Mouse (Mus musculus) T-cell, adult 2 months (primary cell): ENCODE results near the gene Elp1.

Source experiments
- DNase-seq: peaks from one replicate; pipeline ENCODE4 v3.0.0; 2022; ENCODE audit warnings: low spot score

Gene Elp1

GRCm38 (mm10) chr4:56768913-56769312 is 33.2 kb downstream of the Elp1 start:
- no peak for DNase-seq

- DNase-seq = no peak
These were observed 34.3 kb downstream of the Elp1 start for GRCm38 (mm10) chr4:56767861-56768284.

GRCm38 (mm10) chr4:56757693-56758092 is 44.4 kb downstream of the Elp1 start:
- DNase-seq = no peak

- no peak for DNase-seq
These were observed 45.0 kb downstream of the Elp1 start for GRCm38 (mm10) chr4:56756966-56757600.

- DNase-seq = no peak
These were observed 46.1 kb downstream of the Elp1 start for GRCm38 (mm10) chr4:56756021-56756420.

- no peak for DNase-seq
These were observed 54.7 kb downstream of the Elp1 start for GRCm38 (mm10) chr4:56747456-56747855.

GRCm38 (mm10) chr4:56746345-56746744 is 55.8 kb downstream of the Elp1 start:
- no peak for DNase-seq

GRCm38 (mm10) chr4:56743363-56744195 is 58.6 kb downstream of the Elp1 start, which contains the start of gene Actl7a:
Actl7a (plus strand) TSS chr4:56743413.
- no peak for DNase-seq

GRCm38 (mm10) chr4:56742698-56743097 is 59.4 kb downstream of the Elp1 start:
- no peak for DNase-seq

- no peak for DNase-seq
These were observed 61.1 kb downstream of the Elp1 start, which contains the start of gene Actl7b for GRCm38 (mm10) chr4:56741041-56741493. Actl7b (minus strand) TSS chr4:56741443.

- no peak for DNase-seq
These were observed 61.5 kb downstream of the Elp1 start for GRCm38 (mm10) chr4:56740611-56741010.

GRCm38 (mm10) chr4:56740020-56740485 is 62.1 kb downstream of the Elp1 start, which contains the start of gene Gm26657:
Gm26657 (plus strand) TSS chr4:56740070.
- DNase-seq = no peak

GRCm38 (mm10) chr4:56725839-56726238 is 76.3 kb downstream of the Elp1 start:
- DNase-seq = no peak

GRCm38 (mm10) chr4:56723237-56723636 is 78.9 kb downstream of the Elp1 start:
- no peak for DNase-seq

GRCm38 (mm10) chr4:56722346-56722745 is 79.8 kb downstream of the Elp1 start:
- no peak for DNase-seq

- DNase-seq = no peak
These were observed 80.7 kb downstream of the Elp1 start for GRCm38 (mm10) chr4:56721469-56721868.

GRCm38 (mm10) chr4:56720403-56720802 is 81.7 kb downstream of the Elp1 start:
- DNase-seq = no peak

GRCm38 (mm10) chr4:56719456-56719855 is 82.7 kb downstream of the Elp1 start:
- no peak for DNase-seq

- DNase-seq = no peak
These were observed 83.3 kb downstream of the Elp1 start for GRCm38 (mm10) chr4:56718573-56719442.

- no peak for DNase-seq
These were observed 84.2 kb downstream of the Elp1 start for GRCm38 (mm10) chr4:56717932-56718331.

- no peak for DNase-seq
These were observed 85.3 kb downstream of the Elp1 start for GRCm38 (mm10) chr4:56716801-56717200.

- DNase-seq = no peak
These were observed 89.0 kb downstream of the Elp1 start for GRCm38 (mm10) chr4:56713155-56713554.
